14 mouse cellular contexts compared by ENCODE assay signal in the genomic region with DNA sequence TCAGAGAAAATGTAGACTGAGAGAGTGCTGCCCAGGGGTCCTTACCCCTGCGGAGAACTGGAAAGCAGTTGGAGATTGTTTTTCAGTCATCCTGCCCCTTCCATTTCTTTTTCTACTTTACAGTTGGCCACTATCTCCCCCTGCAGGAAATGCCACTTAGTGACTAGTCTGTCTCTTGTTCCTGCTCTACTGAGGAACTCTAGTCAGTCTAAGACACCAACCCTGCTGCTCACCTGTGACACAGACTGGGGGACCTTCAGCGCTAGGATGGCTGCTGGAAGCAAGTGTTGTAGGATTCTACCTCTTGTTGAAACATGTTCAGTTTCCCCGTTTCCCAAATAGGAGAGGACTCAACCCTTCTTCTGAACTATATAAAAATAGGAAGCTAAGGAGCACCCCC. TPM values are rescaled to one million over a fixed set of nuclear protein-coding genes. Genes with fewer than 3 reads are reported as not detected.
DNase-seq lines count a peak whose midpoint lies in the region; ATAC-seq and TF ChIP-seq lines count a peak whose summit lies in the region.
"Had no signal": no experiment of that assay in that cellular context is flagged by ENCODE, and none has a peak within 500 bp of the region (broad histone marks: within the 10 kb centered on the region; RNA-seq: fewer than 3 reads in every experiment).

No protein-coding gene starts in this region.

- H3K9me3 ChIP-seq in heart, embryonic 10.5 days: no peaks in the 10 kb centered on the region
- H3K9me3 ChIP-seq in midbrain, postnatal 0 days (ENCODE audit: low read length): no peaks in the 10 kb centered on the region
- no peaks in the 10 kb centered on the region for H3K9me3 ChIP-seq in midbrain, embryonic 10.5 days (replicated peaks)
- no peaks in the 10 kb centered on the region for H3K9me3 ChIP-seq in hindbrain, embryonic 12.5 days (replicated peaks)
- H3K9me3 ChIP-seq: embryonic facial prominence, embryonic 12.5 days; midbrain, embryonic 15.5 days had no signal

- peaks cover 3% of the 10 kb centered on the region for H3K4me1 ChIP-seq in heart, adult 2 months (ENCODE audit: control insufficient read depth, insufficient read depth, low read length)
- peaks cover 3% of the 10 kb centered on the region; the same call in 1 of the 2 replicates for H3K4me1 ChIP-seq in heart, embryonic 10.5 days
- H3K4me1 ChIP-seq in midbrain, postnatal 0 days (ENCODE audit: insufficient read depth, low read length): no peaks in the 10 kb centered on the region; the same call in 1 of the 2 replicates
- no peaks in the 10 kb centered on the region for H3K4me1 ChIP-seq in midbrain, embryonic 10.5 days
- peaks cover 2% of the 10 kb centered on the region; the same call in 1 of the 2 replicates for H3K4me1 ChIP-seq in hindbrain, embryonic 12.5 days
- H3K4me1 ChIP-seq: embryonic facial prominence, embryonic 12.5 days; midbrain, embryonic 15.5 days had no signal

- intact Hi-C loops in heart, adult 2 months (cut with DNase I): loop anchor here (10.0 kb wide), 1 partner anchor 95 kb away; no protein-coding TSS in a partner anchor

- no peak for TF ChIP-seq EP300 in heart, adult 2 months (IDR thresholded peaks at IDR 0.05; ENCODE audit: insufficient read depth, low read depth, low read length)

- 74% methylated on average over 3 of the region's 3 CpGs for WGBS in heart, adult 2 months
- 55% methylated on average over 3 of the region's 3 CpGs for whole genome bisulfite sequencing in heart, embryonic 10.5 days
- whole genome bisulfite sequencing in midbrain, postnatal 0 days: 75% methylated on average over 3 of the region's 3 CpGs
- 69% methylated on average over 3 of the region's 3 CpGs for WGBS in midbrain, embryonic 10.5 days
- 70% methylated on average over 3 of the region's 3 CpGs for WGBS in hindbrain, embryonic 12.5 days

- H3K36me3 ChIP-seq in heart, adult 2 months (ENCODE audit: control insufficient read depth, insufficient read depth, low read length): no peaks in the 10 kb centered on the region; the same call in 1 of the 2 replicates
- no peaks in the 10 kb centered on the region for H3K36me3 ChIP-seq in heart, embryonic 10.5 days
- H3K36me3 ChIP-seq in midbrain, postnatal 0 days (ENCODE audit: insufficient read depth, low read length): no peaks in the 10 kb centered on the region
- no peaks in the 10 kb centered on the region for H3K36me3 ChIP-seq in midbrain, embryonic 10.5 days
- H3K36me3 ChIP-seq in hindbrain, embryonic 12.5 days: no peaks in the 10 kb centered on the region
- H3K36me3 ChIP-seq: embryonic facial prominence, embryonic 12.5 days; midbrain, embryonic 15.5 days had no signal

- no peak overlapping the region for H3K27ac ChIP-seq in heart, adult 2 months
- H3K27ac ChIP-seq in heart, embryonic 10.5 days: no peak overlapping the region
- no peak overlapping the region for H3K27ac ChIP-seq in midbrain, postnatal 0 days (ENCODE audit: low read depth, low read length)
- no peak overlapping the region for H3K27ac ChIP-seq in midbrain, embryonic 10.5 days (replicated peaks)
- no peak overlapping the region for H3K27ac ChIP-seq in hindbrain, embryonic 12.5 days
- H3K27ac ChIP-seq: embryonic facial prominence, embryonic 12.5 days; midbrain, embryonic 15.5 days had no signal

- H3K4me3 ChIP-seq in heart, adult 2 months: no peak overlapping the region
- no peak overlapping the region for H3K4me3 ChIP-seq in heart, embryonic 10.5 days
- no peak overlapping the region for H3K4me3 ChIP-seq in midbrain, postnatal 0 days (ENCODE audit: low read depth, low read length)
- H3K4me3 ChIP-seq in midbrain, embryonic 10.5 days: no peak overlapping the region
- H3K4me3 ChIP-seq in hindbrain, embryonic 12.5 days: no peak overlapping the region
- H3K4me3 ChIP-seq: embryonic facial prominence, embryonic 12.5 days; midbrain, embryonic 15.5 days had no signal

- DNase-seq in heart, adult 2 months: no peak
- DNase-seq in heart, embryonic 10.5 days (ENCODE audit: low spot score): no peak
- DNase-seq in midbrain, postnatal 0 days (ENCODE audit: low spot score): no peak
- no peak for DNase-seq in midbrain, embryonic 10.5 days (ENCODE audit: low spot score)
- no peak for DNase-seq in urinary bladder, adult 2 months (ENCODE audit: low spot score)
- no peak for DNase-seq in cerebellum, adult 9-10 months
- DNase-seq: gastrocnemius, postnatal 10 days; kidney, adult 11 months had no signal

- no peaks in the 10 kb centered on the region for H3K27me3 ChIP-seq in heart, adult 2 months (ENCODE audit: control insufficient read depth, insufficient read depth, low read length)
- no peaks in the 10 kb centered on the region for H3K27me3 ChIP-seq in heart, embryonic 10.5 days (ENCODE audit: insufficient read depth, poor library complexity, severe bottlenecking)
- H3K27me3 ChIP-seq in midbrain, postnatal 0 days (ENCODE audit: insufficient read depth, low read length): no peaks in the 10 kb centered on the region
- no peaks in the 10 kb centered on the region for H3K27me3 ChIP-seq in midbrain, embryonic 10.5 days (ENCODE audit: low read depth, poor library complexity, severe bottlenecking)
- H3K27me3 ChIP-seq in hindbrain, embryonic 12.5 days: no peaks in the 10 kb centered on the region
- H3K27me3 ChIP-seq: embryonic facial prominence, embryonic 12.5 days; midbrain, embryonic 15.5 days had no signal

- no peak for ATAC-seq in midbrain, postnatal 0 days (ENCODE audit: low FRiP score)
- ATAC-seq in megakaryocyte progenitor cell, adult 5-6 weeks (replicated peaks; ENCODE audit: poor library complexity): peak; percentile 61
- no peak for ATAC-seq in hindbrain, embryonic 12.5 days (ENCODE audit: low FRiP score)
- ATAC-seq: midbrain, embryonic 15.5 days had no signal

- H3K4me2 ChIP-seq in midbrain, postnatal 0 days (ENCODE audit: low read depth, low read length, poor library complexity, severe bottlenecking): no peak overlapping the region
- H3K4me2 ChIP-seq in hindbrain, embryonic 12.5 days (replicated peaks): no peak overlapping the region
- H3K4me2 ChIP-seq: embryonic facial prominence, embryonic 12.5 days; midbrain, embryonic 15.5 days had no signal

- H3K9ac ChIP-seq in heart, adult 2 months (ENCODE audit: low read depth, low read length): no peak overlapping the region
- H3K9ac ChIP-seq in midbrain, postnatal 0 days (replicated peaks; ENCODE audit: low read length, poor library complexity, severe bottlenecking): no peak overlapping the region
- H3K9ac ChIP-seq in hindbrain, embryonic 12.5 days: no peak overlapping the region
- H3K9ac ChIP-seq: embryonic facial prominence, embryonic 12.5 days; midbrain, embryonic 15.5 days had no signal

- TF ChIP-seq CTCF in heart, adult 2 months (IDR thresholded peaks at IDR 0.05): peak; percentile 57
- peak; percentile 6; the same call in 1 of the 2 replicates for TF ChIP-seq CTCF in midbrain, postnatal 0 days (IDR thresholded peaks at IDR 0.05)

- TF ChIP-seq POLR2A in heart, adult 2 months (IDR thresholded peaks at IDR 0.05; ENCODE audit: insufficient read depth, low read depth, low read length): no peak

- H3K79me2 ChIP-seq in heart, adult 2 months (replicated peaks; ENCODE audit: control insufficient read depth, insufficient read depth, low read length): no peaks in the 10 kb centered on the region

RNA-seq across cellular contexts. Expression of a gene that starts 5.9 kb away (rescaled TPM):
- total RNA-seq in heart, adult 2 months (2021): not detected
- not detected in 2 replicates for polyA plus RNA-seq in heart, adult 2 months (2012; rRNA removed)
- polyA plus RNA-seq in heart, embryonic 10.5 days (2016; fragmentation: Nextera tagmentation; extraction: Ambion mirVana): not detected in 2 replicates
- not detected in 2 replicates for total RNA-seq in midbrain, postnatal 0 days (2014; rRNA removed)
- not detected in 2 replicates for polyA plus RNA-seq in midbrain, postnatal 0 days (2015; fragmentation: Nextera tagmentation; extraction: Ambion mirVana)
- polyA plus RNA-seq in midbrain, embryonic 10.5 days (2016; fragmentation: Nextera tagmentation; extraction: Ambion mirVana): not detected in 2 replicates
- total RNA-seq in megakaryocyte progenitor cell, adult 5-6 weeks (2015): 0.44 and 1.2 TPM in 2 replicates
- not detected in 2 replicates for total RNA-seq in megakaryocyte progenitor cell, adult 5-6 weeks (2017)
- not detected in 2 replicates for polyA plus RNA-seq in urinary bladder, adult 2 months (2012; rRNA removed)
- polyA plus RNA-seq in hindbrain, embryonic 12.5 days (2016; fragmentation: Nextera tagmentation; extraction: Ambion mirVana): not detected in 2 replicates
- total RNA-seq: gastrocnemius, postnatal 10 days; left cerebral cortex, postnatal 14 days had no signal
- polyA plus RNA-seq: brain, embryonic 14.5 days; embryonic facial prominence, embryonic 12.5 days; midbrain, embryonic 15.5 days had no signal

RNA-seq across cellular contexts. Expression of a gene that starts 9.6 kb away (rescaled TPM):
- total RNA-seq in heart, adult 2 months (2021): not detected
- 0.59 and 0.92 TPM in 2 replicates for polyA plus RNA-seq in heart, adult 2 months (2012; rRNA removed)
- polyA plus RNA-seq in heart, embryonic 10.5 days (2016; fragmentation: Nextera tagmentation; extraction: Ambion mirVana): 0.53 TPM in 1 of 2 replicates, not detected in the other
- total RNA-seq in midbrain, postnatal 0 days (2014; rRNA removed): 0.76 and 5.3 TPM in 2 replicates
- 0.91 and 1.2 TPM in 2 replicates for polyA plus RNA-seq in midbrain, postnatal 0 days (2015; fragmentation: Nextera tagmentation; extraction: Ambion mirVana)
- 0.97 and 1.3 TPM in 2 replicates for polyA plus RNA-seq in midbrain, embryonic 10.5 days (2016; fragmentation: Nextera tagmentation; extraction: Ambion mirVana)
- total RNA-seq in megakaryocyte progenitor cell, adult 5-6 weeks (2015): 99.8 and 229 TPM in 2 replicates
- 37.9 and 120 TPM in 2 replicates for total RNA-seq in megakaryocyte progenitor cell, adult 5-6 weeks (2017)
- polyA plus RNA-seq in urinary bladder, adult 2 months (2012; rRNA removed): 0.67 and 0.94 TPM in 2 replicates
- polyA plus RNA-seq in hindbrain, embryonic 12.5 days (2016; fragmentation: Nextera tagmentation; extraction: Ambion mirVana): 1.2 and 1.3 TPM in 2 replicates
- total RNA-seq: gastrocnemius, postnatal 10 days; left cerebral cortex, postnatal 14 days had no signal

RNA-seq across cellular contexts. Expression of a gene that starts 22.9 kb away (rescaled TPM):
- not detected for total RNA-seq in heart, adult 2 months (2021)
- polyA plus RNA-seq in heart, adult 2 months (2012; rRNA removed): 0.61 and 1.00 TPM in 2 replicates
- not detected in 2 replicates for polyA plus RNA-seq in heart, embryonic 10.5 days (2016; fragmentation: Nextera tagmentation; extraction: Ambion mirVana)
- total RNA-seq in midbrain, postnatal 0 days (2014; rRNA removed): not detected in 2 replicates
- polyA plus RNA-seq in midbrain, postnatal 0 days (2015; fragmentation: Nextera tagmentation; extraction: Ambion mirVana): not detected in 2 replicates
- 0.57 TPM in 1 of 2 replicates, not detected in the other for polyA plus RNA-seq in midbrain, embryonic 10.5 days (2016; fragmentation: Nextera tagmentation; extraction: Ambion mirVana)
- total RNA-seq in megakaryocyte progenitor cell, adult 5-6 weeks (2015): 19.6 and 29.1 TPM in 2 replicates
- total RNA-seq in megakaryocyte progenitor cell, adult 5-6 weeks (2017): 16.7 and 37.1 TPM in 2 replicates
- 1.2 TPM in 2 replicates for polyA plus RNA-seq in urinary bladder, adult 2 months (2012; rRNA removed)
- polyA plus RNA-seq in hindbrain, embryonic 12.5 days (2016; fragmentation: Nextera tagmentation; extraction: Ambion mirVana): 0.46 TPM in 1 of 2 replicates, not detected in the other
- total RNA-seq: gastrocnemius, postnatal 10 days; left cerebral cortex, postnatal 14 days had no signal
- polyA plus RNA-seq: midbrain, embryonic 15.5 days had no signal

RNA-seq across cellular contexts. Expression of a gene that starts 46.6 kb away (rescaled TPM):
- total RNA-seq in heart, adult 2 months (2021): 10 to 100 TPM; 21.5 to 25.4 TPM
- 13.0 and 14.1 TPM in 2 replicates for polyA plus RNA-seq in heart, adult 2 months (2012; rRNA removed)
- 0.64 and 2.5 TPM in 2 replicates for polyA plus RNA-seq in heart, embryonic 10.5 days (2016; fragmentation: Nextera tagmentation; extraction: Ambion mirVana)
- 1.8 and 2.4 TPM in 2 replicates for total RNA-seq in midbrain, postnatal 0 days (2014; rRNA removed)
- polyA plus RNA-seq in midbrain, postnatal 0 days (2015; fragmentation: Nextera tagmentation; extraction: Ambion mirVana): 3.6 and 4.4 TPM in 2 replicates
- polyA plus RNA-seq in midbrain, embryonic 10.5 days (2016; fragmentation: Nextera tagmentation; extraction: Ambion mirVana): 1.7 and 2.1 TPM in 2 replicates
- 13.6 and 25.2 TPM in 2 replicates for total RNA-seq in megakaryocyte progenitor cell, adult 5-6 weeks (2015)
- total RNA-seq in megakaryocyte progenitor cell, adult 5-6 weeks (2017): 13.3 and 15.1 TPM in 2 replicates
- polyA plus RNA-seq in urinary bladder, adult 2 months (2012; rRNA removed): 40.2 and 42.6 TPM in 2 replicates
- polyA plus RNA-seq in hindbrain, embryonic 12.5 days (2016; fragmentation: Nextera tagmentation; extraction: Ambion mirVana): 0.81 and 1.8 TPM in 2 replicates
